Mouse (Mus musculus): ENCODE data around the gene Gjb2. TPM values are rescaled to one million over a fixed set of nuclear protein-coding genes. Genes with fewer than 3 reads are reported as not detected.

Gene Gjb2
- total RNA-seq, 2 experiments from 2014 or later: not detected

GRCm38 (mm10) chr14:57082863-57083262, 21.6 kb downstream of the Gjb2 start:
- ATAC-seq (replicated peaks; ENCODE audit: low FRiP score, low TSS enrichment, poor library complexity, severe bottlenecking): no peak

- ATAC-seq (replicated peaks; ENCODE audit: low FRiP score, low TSS enrichment, poor library complexity, severe bottlenecking): no peak
Measured at GRCm38 (mm10) chr14:57075537-57075936, 29.0 kb downstream of the Gjb2 start.

- peak; percentile 89 for ATAC-seq (replicated peaks; ENCODE audit: low FRiP score, low TSS enrichment, poor library complexity, severe bottlenecking)
Measured at GRCm38 (mm10) chr14:57069906-57070305, 34.6 kb downstream of the Gjb2 start.

GRCm38 (mm10) chr14:57066053-57066452, 38.4 kb downstream of the Gjb2 start:
- ATAC-seq (replicated peaks; ENCODE audit: low FRiP score, low TSS enrichment, poor library complexity, severe bottlenecking): no peak

GRCm38 (mm10) chr14:57060052-57060451, 44.5 kb downstream of the Gjb2 start:
- peak; percentile 94 for ATAC-seq (replicated peaks; ENCODE audit: low FRiP score, low TSS enrichment, poor library complexity, severe bottlenecking)

GRCm38 (mm10) chr14:57057563-57058321, 46.8 kb downstream of the Gjb2 start, which contains the start of gene Gja3:
Gja3 (minus strand) TSS chr14:57058100.
- ATAC-seq (replicated peaks; ENCODE audit: low FRiP score, low TSS enrichment, poor library complexity, severe bottlenecking): no peak

GRCm38 (mm10) chr14:57057204-57057562, 47.3 kb downstream of the Gjb2 start:
- ATAC-seq (replicated peaks; ENCODE audit: low FRiP score, low TSS enrichment, poor library complexity, severe bottlenecking): no peak

- no peak for ATAC-seq (replicated peaks; ENCODE audit: low FRiP score, low TSS enrichment, poor library complexity, severe bottlenecking)
Measured at GRCm38 (mm10) chr14:57052713-57053112, 51.8 kb downstream of the Gjb2 start.

Other genes starting within 250 kb of the Gjb2 start
- gene Zmym2, start 218.0 kb downstream of the Gjb2 start, total RNA-seq (2014; fragmentation: Nextera tagmentation): 53.6 and 53.7 TPM in 2 replicates
- 37.3 and 63.3 TPM in 2 replicates for gene Zmym2, start 218.0 kb downstream of the Gjb2 start, total RNA-seq (2017)
- gene Gja3, start 46.6 kb downstream of the Gjb2 start, total RNA-seq (2014; fragmentation: Nextera tagmentation): not detected in 2 replicates
- not detected in 2 replicates for gene Gja3, start 46.6 kb downstream of the Gjb2 start, total RNA-seq (2017)
- gene Gm4491, start 11.2 kb upstream of the Gjb2 start, total RNA-seq (2014; fragmentation: Nextera tagmentation): not detected in 2 replicates
- not detected in 2 replicates for gene Gm4491, start 11.2 kb upstream of the Gjb2 start, total RNA-seq (2017)
- not detected in 2 replicates for gene Gjb6, start 28.9 kb upstream of the Gjb2 start, total RNA-seq (2014; fragmentation: Nextera tagmentation)
- gene Gjb6, start 28.9 kb upstream of the Gjb2 start, total RNA-seq (2017): not detected in 2 replicates

All from megakaryocyte-erythroid progenitor cell, adult 5-6 weeks (primary cell).